Mouse (Mus musculus): ENCODE data around the gene Nfkb1.

GRCm38 (mm10) chr3:135696262-135696661, 4.9 kb upstream of the Nfkb1 start:
- TF ChIP-seq CTCF (IDR thresholded peaks at IDR 0.05) = no peak
- TF ChIP-seq EP300 (IDR thresholded peaks at IDR 0.05) = no peak
